Mouse (Mus musculus): ENCODE data around the gene Lrrfip2.

DNA sequence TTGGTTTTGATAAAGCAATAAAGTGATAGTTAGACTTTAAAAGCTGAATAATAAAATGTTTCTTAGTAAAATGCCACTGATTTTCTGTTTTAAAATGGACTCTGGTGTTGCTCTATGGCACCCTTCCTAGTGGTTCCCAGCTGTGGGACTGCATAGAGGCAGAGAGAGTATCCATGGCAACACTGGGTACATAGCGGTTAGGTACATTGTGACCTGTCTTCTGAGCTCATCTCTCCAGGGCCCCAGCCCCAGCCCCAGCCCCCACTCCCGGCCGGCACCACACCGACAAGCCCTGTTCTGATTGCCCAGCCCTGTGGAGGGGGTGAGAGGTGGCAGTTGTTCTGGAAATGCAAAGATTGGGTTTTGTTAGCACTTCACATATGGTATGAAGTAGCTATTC is 67.5 kb downstream of the Lrrfip2 start:
- no peak for TF ChIP-seq CTCF (IDR thresholded peaks at IDR 0.05; ENCODE audit: control insufficient read depth, insufficient read depth, insufficient replicate concordance, low read depth, low read length)
- peak; percentile 33; the same call in 1 of the 2 replicates for TF ChIP-seq POLR2A (IDR thresholded peaks at IDR 0.05; ENCODE audit: control insufficient read depth, low read depth, low read length)

All from testis, adult 2 months (tissue).